Mouse (Mus musculus) layer of hippocampus, adult 8-10 months (tissue): ENCODE results near the gene Tmem107. TPM values are rescaled to one million over a fixed set of nuclear protein-coding genes. Genes with fewer than 3 reads are reported as not detected.

ENCODE experiments used
- DNase-seq, 2 experiments: peaks; one replicate each; pipeline ENCODE4 v3.0.0; 2022; ENCODE audit warnings: low spot score in 2 of 2
- total RNA-seq, 4 experiments: library from RNA; stranded (reverse); gene quantifications; 2 replicates each; pipeline ENCODE4 v1.2.4; 2022

Tmem107 gene
- total RNA-seq, 4 experiments from 2014 or later: 14.8 to 21.0 (median 19.0) TPM

GRCm38 (mm10) chr11:69121741-69122335 is 51.2 kb downstream of the Tmem107 start:
- peak in 1 of 2 experiments; percentile 34 for DNase-seq

DNA sequence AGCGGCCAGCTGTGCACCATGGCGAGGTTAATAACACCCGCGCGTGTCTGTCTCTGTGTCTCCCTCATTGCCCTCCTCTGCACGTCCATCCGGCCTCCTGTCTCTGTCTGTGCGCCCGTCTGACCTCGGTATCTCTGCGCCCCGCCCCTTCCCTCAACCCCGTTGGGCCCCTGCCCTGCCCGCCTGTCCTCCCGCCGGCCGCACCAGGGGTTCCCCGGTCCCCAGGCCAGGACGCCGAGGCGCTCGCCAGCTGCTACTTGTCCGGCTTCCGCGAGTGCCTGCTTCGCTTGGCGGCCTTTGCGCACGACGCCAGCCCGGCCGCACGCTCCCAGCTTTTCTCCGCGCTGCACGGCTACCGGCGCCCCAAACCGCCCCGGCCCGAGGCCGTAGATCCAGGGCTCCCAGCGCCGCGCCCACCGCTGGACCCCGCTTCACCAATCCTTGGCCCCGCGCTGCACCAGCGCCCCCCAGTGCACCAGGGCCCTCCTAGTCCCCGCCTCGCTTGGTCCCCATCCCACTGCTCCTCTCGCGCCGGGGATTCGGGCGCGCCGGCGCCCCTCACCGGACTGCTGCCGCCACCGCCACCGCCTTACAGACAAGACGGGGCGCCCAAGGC is 51.8 kb downstream of the Tmem107 start, which contains the start of gene 9130213A22Rik:
Gene 9130213A22Rik, minus strand, starts transcription at position 254 of the 616 bp plus-strand sequence.
- peak; percentile 80 to 83 for DNase-seq

Other genes starting within 250 kb of the Tmem107 start
- 100 to 1,000 TPM in 1 of 4 experiments, 10 to 100 TPM in 3; 78.3 to 104 (median 86.6) TPM for gene Ndel1, start 198.9 kb upstream of the Tmem107 start, total RNA-seq
- not detected for gene Rnf222, start 182.3 kb upstream of the Tmem107 start, total RNA-seq
- gene Rpl26, start 169.2 kb upstream of the Tmem107 start, total RNA-seq: 100 to 1,000 TPM; 779 to 924 (median 859) TPM
- gene Odf4, start 143.7 kb upstream of the Tmem107 start, total RNA-seq: under 1 TPM in 3 of 4 experiments, not detected in 1; 0.32 to 0.58 (median 0.45) TPM
- 10 to 100 TPM in 3 of 4 experiments, 1 to 10 TPM in 1; 9.1 to 16.5 (median 12.0) TPM for gene Arhgef15, start 113.3 kb upstream of the Tmem107 start, total RNA-seq
- 1 to 10 TPM; 4.9 to 7.4 (median 5.8) TPM for gene Slc25a35, start 102.7 kb upstream of the Tmem107 start, total RNA-seq
- 10 to 100 TPM; 14.1 to 24.1 (median 15.9) TPM for gene Rangrf, start 95.6 kb upstream of the Tmem107 start, total RNA-seq
- 10 to 100 TPM; 25.8 to 32.2 (median 26.8) TPM for gene Pfas, start 62.3 kb upstream of the Tmem107 start, total RNA-seq
- 10 to 100 TPM; 39.8 to 46.9 (median 41.8) TPM for gene Ctc1, start 54.9 kb upstream of the Tmem107 start, total RNA-seq
- 1 to 10 TPM in 2 of 4 experiments, under 1 TPM in 2; 0.52 to 1.6 (median 0.88) TPM for gene Aurkb, start 25.2 kb upstream of the Tmem107 start, total RNA-seq
- gene Borcs6, start 11.1 kb upstream of the Tmem107 start, total RNA-seq: 10 to 100 TPM; 30.8 to 33.3 (median 31.5) TPM
- gene Vamp2, start 17.7 kb downstream of the Tmem107 start, total RNA-seq: 100 to 1,000 TPM; 926 to 962 (median 934) TPM
- 100 to 1,000 TPM in 2 of 4 experiments, 10 to 100 TPM in 2; 91.2 to 107 (median 97.7) TPM for gene Per1, start 24.4 kb downstream of the Tmem107 start, total RNA-seq
- gene Hes7, start 49.6 kb downstream of the Tmem107 start, total RNA-seq: 1 to 10 TPM in 3 of 4 experiments, under 1 TPM in 1; 0.97 to 1.8 (median 1.2) TPM
- gene 9130213A22Rik, start 51.8 kb downstream of the Tmem107 start, total RNA-seq: 1 to 10 TPM; 1.4 to 1.7 (median 1.5) TPM
- 10 to 100 TPM in 2 of 4 experiments, 1 to 10 TPM in 2; 8.8 to 14.4 (median 10.1) TPM for gene Aloxe3, start 55.1 kb downstream of the Tmem107 start, total RNA-seq
- gene Alox12b, start 86.2 kb downstream of the Tmem107 start, total RNA-seq: 10 to 100 TPM in 2 of 4 experiments, 1 to 10 TPM in 2; 5.9 to 14.5 (median 10.5) TPM
- 10 to 100 TPM in 1 of 4 experiments, 1 to 10 TPM in 3; 8.4 to 10.1 (median 9.3) TPM for gene Alox8, start 127.0 kb downstream of the Tmem107 start, total RNA-seq
- 1 to 10 TPM; 1.6 to 2.0 (median 1.8) TPM for gene Gucy2e, start 166.2 kb downstream of the Tmem107 start, total RNA-seq